Mouse (Mus musculus) heart, postnatal 14 days (tissue): ENCODE data around the gene Osgin1. TPM values are rescaled to one million over a fixed set of nuclear protein-coding genes. Genes with fewer than 3 reads are reported as not detected.

ENCODE experiments used
- DNase-seq, 2 experiments: peaks; one replicate each; pipeline ENCODE4 v3.0.0; 2021 to 2022
- intact Hi-C: fragments of 180-260 bp; cut with DNase I; formaldehyde crosslinking; loops from one replicate; pipeline ENCODE4 v1.15.1; 2025
- long read RNA-seq, 2 experiments: library from polyadenylated mRNA; stranded (forward); transcript quantifications; one replicate each; pipeline ENCODE4 v2.0.0; 2021
- total RNA-seq, 2 experiments: library from RNA; stranded (reverse); gene quantifications; 2 replicates each; pipeline ENCODE4 v1.2.3; 2021

Gene Osgin1
- 1 to 10 TPM; 1.3 to 2.5 TPM for total RNA-seq
- long read RNA-seq, experiment 1, partial matches to known transcripts, result 0 of 2 reads
- long read RNA-seq, experiment 1, other reads (novel, unspliced or antisense), result 0 of 2 reads
- long read RNA-seq, experiment 2, partial matches to known transcripts, result 0 of 2 reads
- long read RNA-seq, experiment 2, other reads (novel, unspliced or antisense), result 0 of 2 reads

DNA sequence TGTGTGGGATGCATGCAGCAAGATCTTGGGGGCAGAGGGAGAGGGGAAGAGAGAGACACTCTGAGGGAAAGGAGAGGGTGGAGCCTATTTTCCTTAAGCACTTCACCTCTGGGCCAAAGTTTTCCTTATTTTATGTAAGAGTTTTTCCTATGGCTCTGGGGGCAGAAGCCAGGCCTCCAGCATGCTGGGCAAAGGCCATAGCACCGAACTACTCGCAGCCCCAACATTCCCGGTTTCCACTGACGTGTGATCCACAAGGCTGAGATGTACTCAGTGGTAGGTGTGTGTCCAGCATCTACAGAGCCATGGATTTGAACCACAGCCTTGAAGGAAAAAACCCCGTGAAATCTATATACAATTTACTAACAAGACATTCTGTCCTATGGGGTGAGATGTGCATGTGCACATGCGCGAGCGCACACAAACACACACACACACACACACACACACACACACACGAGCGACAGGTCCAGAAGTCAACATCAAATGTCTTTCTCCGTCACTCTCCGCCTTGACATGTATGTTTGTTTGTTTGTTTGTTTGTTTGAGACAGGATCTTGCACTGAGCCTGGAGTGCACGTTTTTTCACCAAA is at the start of gene Osgin1:
Osgin1 (plus strand) TSS at position 543 of the 593 bp plus-strand sequence.
- DNase-seq, result no peak
- intact Hi-C loops, result no loop called here

DNA sequence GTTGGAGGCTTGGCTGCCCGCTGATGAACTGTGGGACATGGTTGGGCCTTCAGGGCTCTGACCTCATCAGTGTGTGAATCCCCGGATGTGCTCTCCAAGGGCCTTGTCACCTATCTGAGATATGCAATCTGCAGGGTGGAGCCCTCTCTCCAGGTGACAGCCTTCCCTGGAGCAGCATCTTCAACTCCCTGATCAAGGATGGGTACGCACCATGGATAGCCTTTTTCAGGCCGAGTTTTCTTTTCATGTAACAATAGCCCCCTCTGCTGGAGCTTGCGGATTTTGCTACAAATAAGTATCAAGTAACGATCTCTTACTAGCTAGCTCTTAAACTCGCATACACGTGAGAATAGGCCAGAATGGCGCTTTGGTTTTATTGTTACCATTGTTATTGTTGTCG is 49.4 kb upstream of the Osgin1 start:
- peak; percentile 59 to 83 for DNase-seq
- intact Hi-C loops, result loop anchor here (2.0 to 10.0 kb wide), 4 partner anchors 72 to 1273 kb away; no protein-coding TSS in a partner anchor

DNA sequence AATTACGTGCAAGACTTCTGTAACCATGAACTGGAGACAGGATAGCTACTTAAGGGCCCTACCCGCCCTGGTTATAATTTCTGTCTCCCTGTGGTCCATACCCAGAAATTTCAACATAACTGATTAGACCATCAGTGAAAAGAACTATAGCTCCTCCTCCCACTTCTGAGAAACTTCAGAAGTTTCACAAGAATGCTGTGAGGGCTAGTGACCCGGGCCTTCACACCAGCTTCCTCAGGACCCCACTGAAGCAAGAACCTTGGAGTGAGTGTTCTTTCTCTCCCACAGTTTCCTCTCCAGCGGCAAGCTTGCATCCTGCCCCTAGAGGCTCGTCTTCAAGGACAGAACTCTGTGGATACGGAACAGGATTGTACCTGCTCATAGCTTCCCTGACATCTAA is 48.1 kb upstream of the Osgin1 start:
- DNase-seq, result no peak
- intact Hi-C loops, result loop anchor here (2.0 to 10.0 kb wide), 2 partner anchors 161 to 311 kb away; no protein-coding TSS in a partner anchor

DNA sequence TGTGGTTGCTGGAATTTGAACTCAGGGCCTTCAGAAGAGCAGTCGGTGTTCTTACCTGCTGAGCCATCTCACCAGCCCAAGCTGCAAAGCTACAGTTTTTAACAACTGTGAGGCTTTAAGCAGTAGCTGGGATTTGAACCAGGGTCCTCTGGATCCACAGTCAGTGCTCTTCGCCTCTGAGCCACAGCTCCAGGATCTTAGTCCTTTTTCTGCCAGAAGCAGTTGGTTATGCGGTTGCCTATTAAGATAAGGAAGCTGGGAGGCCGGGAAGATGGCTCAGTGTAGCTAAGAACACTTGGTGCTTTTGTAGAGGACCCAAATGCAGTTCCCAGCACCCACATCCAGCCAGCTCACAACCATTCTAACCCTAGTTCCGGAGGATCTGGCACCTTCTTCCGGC is 46.9 kb upstream of the Osgin1 start:
- intact Hi-C loops, result loop anchor here (10.0 kb wide), 1 partner anchor 312 kb away; no protein-coding TSS in a partner anchor
- DNase-seq, result no peak

DNA sequence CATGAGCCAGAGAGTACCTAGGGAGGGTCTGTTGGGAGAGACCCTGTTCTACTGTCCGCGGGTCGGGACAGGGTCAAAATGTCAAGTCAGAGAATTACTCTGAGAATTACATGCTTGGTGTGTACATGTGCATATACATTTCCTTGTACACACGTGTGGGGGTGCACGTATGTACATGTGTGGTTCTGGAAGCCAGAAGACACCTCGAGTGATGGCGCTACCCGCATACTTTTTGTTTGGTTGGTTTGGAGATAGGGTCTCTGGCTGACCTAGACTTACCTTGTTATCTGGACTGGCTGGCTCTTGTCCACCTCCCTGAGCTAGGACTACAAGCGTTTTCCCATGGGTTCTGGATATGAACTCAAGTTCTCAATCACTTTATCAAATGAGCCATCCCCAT is 39.8 kb upstream of the Osgin1 start:
- no peak for DNase-seq
- intact Hi-C loops, result no loop called here

DNA sequence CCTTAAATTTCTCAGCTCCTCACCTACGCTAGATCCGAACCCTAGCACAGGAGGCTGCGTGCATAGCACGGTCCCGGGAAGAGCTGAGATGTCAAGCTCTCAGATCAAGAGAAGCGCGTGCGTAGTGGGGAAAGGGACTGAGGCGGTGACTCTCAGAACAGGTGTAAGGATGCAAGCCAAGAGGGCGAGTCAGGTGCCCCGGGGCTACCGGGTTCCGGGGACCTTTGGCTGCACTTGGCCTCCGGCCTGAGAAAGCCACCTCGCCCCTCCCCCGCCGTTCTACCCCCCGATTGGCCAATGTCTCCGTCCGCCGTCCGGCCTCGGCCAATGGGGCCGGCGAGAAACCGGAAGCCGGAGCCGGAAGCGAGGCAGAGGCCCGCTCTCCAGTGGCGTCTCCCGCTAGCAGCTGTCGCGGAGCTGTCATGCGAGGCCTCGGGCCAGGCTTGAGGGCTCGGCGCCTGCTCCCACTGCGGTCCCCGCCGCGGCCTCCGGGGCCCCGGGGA is 39.3 kb upstream of the Osgin1 start, which contains the start of gene Mlycd:
Mlycd (plus strand) TSS at position 355 of the 503 bp plus-strand sequence.
- peak; percentile 95 to 96 for DNase-seq
- intact Hi-C loops, result no loop called here

DNA sequence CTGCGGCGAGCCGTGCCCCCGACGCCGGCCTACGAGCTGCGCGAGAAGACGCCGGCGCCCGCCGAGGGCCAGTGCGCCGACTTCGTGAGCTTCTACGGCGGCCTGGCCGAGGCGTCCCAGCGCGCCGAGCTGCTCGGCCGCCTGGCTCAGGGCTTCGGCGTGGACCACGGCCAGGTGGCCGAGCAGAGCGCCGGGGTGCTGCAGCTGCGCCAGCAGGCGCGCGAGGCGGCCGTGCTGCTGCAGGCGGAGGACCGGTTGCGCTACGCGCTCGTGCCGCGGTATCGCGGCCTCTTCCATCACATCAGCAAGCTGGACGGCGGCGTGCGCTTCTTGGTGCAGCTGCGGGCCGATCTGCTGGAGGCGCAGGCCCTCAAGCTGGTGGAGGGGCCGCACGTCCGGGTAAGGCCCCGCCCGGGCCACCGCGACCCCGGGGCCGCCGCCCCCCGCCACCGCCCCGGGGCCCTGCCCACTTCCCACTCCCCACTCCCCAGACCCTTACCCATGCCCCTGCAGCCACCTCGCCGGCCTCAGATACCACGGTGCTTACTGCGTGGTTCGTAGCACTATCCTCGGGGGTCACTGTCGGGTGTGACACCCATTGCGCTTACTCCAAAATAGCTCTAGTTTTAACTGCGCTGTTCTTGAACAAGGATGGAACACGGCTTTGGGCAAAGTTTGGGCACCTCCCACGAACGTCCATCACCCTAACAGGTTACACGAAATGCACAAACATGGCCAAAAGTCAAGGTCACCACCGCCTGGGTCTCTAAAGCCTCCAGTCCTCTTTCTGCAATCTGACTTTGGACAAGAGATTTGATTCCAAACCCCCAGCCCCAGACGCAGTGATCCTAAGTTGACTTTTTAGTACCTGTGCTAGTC is 38.6 kb upstream of the Osgin1 start:
- intact Hi-C loops, result no loop called here
- no peak for DNase-seq

DNA sequence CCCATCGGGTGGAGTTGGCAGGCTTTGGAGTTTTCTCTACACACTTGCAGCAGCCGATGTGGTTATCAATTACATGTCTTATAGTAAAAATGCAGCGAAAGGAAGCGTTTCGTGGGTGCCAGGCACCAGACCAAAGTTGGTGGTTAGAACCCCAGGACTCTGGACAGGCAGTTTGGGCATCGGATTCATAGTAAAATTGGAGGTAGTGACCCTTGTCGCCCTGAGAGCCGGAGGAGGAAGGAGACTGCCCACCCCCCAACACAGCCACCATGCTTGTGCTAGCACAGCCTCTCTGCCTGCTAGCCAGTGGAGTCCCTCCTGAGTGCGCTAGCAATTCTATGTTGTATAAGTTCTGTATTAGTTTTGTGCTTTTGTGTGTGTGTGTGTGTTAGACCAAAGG is 35.4 kb upstream of the Osgin1 start:
- intact Hi-C loops, result no loop called here
- no peak for DNase-seq

DNA sequence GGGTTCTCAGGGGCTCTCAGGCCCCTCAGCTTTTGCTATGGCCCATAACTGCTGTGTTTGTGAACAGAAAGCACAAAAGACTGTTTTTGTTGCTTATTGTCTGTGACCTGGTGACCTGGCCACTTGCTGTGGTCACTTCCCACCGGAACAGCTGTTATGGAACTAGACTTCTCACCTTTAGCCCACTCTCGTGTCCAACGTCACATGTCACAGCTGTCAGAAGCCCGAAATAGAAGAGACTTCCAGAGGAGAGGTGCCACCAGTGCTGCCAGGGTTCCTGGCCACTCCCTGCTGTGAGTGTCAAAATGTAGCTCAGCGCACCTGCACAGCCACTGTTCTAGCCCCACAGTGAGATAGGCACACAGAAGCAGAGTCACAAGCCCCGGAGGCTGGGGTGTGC is 34.7 kb upstream of the Osgin1 start:
- peak; percentile 38 to 67 for DNase-seq
- intact Hi-C loops, result no loop called here

DNA sequence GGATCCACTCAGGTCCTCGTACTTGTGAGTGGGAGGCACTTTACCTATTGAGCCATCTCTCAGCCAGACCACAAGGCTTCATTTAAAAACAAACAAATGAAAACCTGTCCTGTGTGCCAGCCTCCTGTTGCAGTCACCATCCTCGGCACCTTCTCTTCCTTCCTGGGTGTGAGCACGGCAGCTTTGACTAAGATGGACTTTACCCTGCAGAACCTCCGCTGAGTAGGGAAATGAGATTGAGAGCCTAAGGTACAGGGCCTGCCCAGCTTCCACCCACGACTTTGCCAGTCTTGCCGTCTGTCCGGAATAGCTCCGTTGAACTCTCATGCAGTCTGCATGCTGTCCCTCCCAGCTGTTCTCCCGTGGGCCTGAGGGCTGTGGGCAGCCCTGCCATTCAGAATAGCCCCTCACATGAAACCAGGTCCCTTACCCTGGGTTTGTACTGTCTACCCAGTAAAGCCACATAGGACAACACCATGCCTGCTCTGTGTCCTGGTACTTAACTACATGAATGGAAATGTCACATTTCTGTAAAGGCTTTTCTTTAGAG is 33.7 kb upstream of the Osgin1 start:
- no peak for DNase-seq
- intact Hi-C loops, result no loop called here

DNA sequence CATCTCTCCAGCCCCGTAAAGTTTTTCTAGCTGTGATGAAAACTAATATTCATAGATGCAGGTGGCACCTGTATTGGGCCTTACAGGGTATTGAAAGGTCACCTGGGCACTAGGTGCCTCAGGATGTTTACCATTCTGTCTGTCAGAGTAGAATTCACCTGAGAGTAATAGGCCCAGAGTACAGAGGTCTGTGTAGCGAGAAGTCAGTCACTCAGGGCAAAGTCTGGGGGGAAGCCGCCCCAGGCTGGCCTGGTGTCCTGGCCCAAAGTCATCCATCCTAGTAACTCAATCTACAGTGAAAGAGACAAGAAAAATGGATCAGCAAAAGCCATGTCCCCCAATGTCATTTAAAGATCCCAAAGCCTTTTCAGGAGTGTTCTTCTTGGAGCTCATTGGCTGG is 33.0 kb upstream of the Osgin1 start:
- no peak for DNase-seq
- intact Hi-C loops, result no loop called here

DNA sequence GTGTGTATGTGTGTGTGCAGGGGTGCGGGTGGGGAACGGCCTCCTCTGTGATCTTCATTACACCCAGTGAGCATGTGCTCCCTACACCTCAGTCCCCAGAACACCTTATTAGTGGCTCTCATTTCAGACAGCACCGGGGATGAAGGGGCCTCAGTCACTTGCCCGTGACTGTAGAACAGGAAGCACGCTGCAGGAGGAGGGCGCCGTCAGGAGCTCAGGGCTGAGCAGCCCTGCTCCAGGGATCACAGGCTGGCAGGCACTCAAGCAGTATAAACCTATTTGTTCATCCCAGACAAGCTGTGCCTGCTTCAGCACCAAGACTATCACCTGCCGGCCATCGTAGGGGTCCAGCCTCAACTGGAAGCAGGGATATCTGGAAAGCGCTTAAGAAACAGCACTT is 30.0 kb upstream of the Osgin1 start:
- no peak for DNase-seq
- intact Hi-C loops, result no loop called here

DNA sequence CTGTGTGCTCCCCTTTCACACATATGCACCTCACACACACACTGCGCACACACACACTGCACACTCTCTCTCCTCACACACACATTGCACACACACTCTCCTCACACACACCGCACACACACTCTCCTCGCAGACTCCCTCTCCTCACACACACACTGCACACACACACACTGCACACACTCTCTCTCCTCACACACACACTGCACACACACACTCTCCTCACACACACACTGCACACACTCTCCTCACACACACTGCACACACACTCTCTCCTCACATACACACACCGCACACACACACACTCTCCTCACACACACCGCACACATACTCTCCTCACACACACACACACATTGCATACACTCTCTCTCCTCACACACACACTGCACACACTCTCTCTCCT is 29.3 kb upstream of the Osgin1 start:
- DNase-seq, result no peak
- intact Hi-C loops, result no loop called here

DNA sequence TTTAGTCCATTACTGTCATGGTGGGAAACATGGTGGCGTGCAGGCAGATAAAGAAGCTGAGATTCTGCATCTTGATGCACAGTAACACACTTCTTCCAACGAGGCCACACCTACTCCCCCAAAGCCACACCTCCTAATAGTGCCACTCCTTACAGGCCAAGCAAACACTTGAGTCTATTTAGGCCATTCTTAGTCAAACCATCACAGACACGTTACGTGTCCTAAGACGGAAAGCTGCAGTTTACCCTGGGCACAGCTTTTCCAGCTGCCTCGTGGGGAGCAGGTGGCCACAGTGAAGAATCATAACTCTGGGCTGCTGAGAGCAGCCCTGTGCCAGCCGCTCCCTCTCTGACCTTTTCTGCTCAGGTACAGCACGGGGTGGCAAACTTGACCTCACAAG is 25.6 kb upstream of the Osgin1 start:
- no peak for DNase-seq
- intact Hi-C loops, result no loop called here

DNA sequence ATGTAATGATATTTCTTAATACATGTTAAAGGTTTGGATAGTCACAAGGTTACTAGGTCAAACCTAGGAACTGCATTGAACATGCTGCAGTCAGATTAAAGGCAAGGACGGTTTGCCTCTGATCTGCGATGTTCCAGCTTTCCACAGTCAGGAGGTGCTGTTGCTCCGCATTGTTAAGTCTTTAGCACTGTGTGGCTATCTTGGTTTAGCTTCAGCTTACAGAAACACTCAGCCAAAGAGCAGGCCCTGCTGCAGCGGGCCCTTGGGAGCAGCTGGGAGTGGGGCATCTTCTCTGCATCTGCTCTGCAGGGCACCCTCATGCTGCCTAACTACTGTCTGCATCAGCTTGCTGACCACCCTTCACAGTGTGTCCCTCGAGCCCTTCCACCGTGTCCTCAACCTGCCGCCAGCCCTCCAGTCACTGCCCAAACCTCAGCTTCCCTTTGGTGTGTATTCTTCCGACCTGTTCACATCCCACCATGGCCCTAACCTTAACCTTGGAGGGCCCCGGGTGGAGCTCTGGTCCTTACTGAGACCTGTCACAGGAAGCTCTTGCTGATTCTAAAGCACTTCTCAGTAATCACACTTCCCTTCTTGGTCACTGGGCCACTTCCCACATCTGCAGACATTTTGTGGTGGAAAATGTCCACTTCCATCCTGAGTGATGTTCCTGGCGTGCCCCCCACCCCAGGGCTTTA is 21.7 kb upstream of the Osgin1 start:
- DNase-seq, result no peak
- intact Hi-C loops, result loop anchor here (1.0 to 10.0 kb wide), 4 partner anchors 28 to 263 kb away; no protein-coding TSS in a partner anchor

DNA sequence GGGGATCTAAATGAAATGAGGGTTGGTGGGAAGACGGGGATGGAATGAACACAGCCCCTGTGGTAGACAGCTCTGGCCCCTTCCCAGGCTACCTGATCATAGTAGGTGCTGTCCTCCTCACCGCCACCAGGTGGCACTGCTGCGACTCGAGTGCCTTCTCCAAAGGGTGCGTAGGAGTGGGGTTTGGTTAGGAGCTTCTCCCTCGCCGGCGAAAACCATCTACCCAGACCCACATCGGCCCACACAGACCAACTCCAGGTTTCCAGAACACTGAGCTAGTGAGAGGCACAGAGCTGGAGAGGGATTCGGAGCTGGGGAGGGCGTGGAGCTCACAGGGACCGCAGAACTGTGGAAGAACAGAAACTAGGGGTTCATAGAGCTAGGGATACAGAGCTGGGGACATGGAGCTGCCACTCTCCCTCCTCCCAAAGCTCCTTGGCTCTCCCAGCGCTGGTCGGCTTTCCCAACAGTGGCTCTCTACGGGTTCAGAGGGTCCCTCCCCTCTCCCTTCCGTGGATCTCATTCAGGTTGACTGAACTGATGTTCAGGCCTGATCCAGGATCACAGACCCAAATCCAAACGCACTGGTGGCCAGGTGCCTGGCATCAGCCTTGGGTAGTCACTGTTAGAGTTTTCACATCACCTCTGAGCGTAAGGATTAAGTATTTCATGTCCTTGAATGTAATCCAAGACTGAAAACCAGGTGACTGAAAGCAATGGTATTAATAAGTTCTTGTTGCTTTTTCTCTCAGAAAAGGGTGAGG is 21.0 kb upstream of the Osgin1 start:
- peak; percentile 77 to 87 for DNase-seq
- intact Hi-C loops, result loop anchor here (1.0 to 10.0 kb wide), 4 partner anchors 27 to 262 kb away; no protein-coding TSS in a partner anchor

DNA sequence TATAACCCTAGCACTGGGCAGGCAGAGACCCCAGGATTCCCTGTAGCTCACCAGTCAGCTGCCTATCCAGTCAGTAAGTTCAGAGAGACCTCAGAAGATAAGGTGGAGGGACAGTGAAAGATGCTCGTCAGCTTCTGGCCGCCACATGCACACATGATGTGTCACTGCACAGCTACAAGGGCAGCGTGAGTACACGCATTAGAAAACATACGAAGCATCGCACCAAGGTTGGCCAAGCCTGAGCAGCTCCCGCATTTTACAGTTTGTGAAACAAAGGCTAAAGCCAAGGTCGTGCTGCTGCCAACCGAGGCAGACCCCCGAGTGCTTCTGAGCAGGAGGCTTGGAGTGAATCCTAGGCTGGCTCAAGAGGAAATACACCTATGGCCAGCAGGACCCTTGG is 20.3 kb upstream of the Osgin1 start:
- intact Hi-C loops, result loop anchor here (5.0 to 10.0 kb wide), 2 partner anchors 189 to 261 kb away; no protein-coding TSS in a partner anchor
- DNase-seq, result no peak

DNA sequence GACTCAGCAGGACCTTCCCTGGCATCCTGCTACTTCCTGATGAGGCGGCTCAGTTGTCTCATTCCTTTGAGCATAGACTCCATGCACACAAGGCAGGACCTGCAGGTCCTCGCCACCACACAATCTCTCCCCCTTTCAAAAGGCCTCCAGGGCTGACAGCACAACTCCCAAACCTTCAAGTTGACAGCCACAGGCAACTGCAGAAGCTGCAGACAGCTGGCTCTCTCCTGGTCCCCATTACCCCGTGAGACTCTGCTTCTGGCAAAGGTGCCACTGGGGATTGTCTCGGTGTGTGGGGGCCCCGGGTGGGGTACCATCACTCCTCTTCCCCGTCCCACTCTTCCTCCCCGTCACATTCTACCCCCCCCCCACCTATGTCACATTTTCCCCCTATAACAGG is 13.6 kb upstream of the Osgin1 start:
- no peak for DNase-seq
- intact Hi-C loops, result no loop called here

DNA sequence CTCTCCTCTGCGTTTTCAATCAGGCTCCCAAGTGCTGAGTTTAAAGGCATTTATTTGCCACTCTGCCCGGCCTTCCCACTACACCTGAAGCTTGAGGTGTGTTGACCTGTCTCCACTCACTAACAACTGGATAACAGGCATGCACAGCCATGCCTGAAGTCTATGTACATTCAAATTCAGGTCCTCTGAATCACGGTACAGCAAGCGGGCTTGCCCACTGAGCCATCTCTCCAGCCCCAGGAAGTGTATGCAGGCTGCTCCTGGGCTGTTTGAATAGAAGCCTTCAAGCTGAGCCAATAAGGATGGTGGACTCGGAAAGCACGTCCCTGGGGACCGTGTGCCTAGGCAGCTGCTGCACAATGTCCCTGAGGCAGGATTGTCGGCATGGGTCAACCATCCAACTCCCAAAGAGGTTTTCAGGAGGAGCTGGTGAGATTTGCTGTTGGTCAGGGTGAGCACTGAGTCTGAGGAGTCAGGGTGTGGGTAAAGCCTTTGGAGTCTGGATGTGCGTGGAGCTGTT is 12.3 kb upstream of the Osgin1 start:
- intact Hi-C loops, result no loop called here
- no peak for DNase-seq
